Mouse (Mus musculus) embryonic facial prominence, embryonic 10.5 days (tissue): ENCODE measurements around the gene Ces2c. TPM values are rescaled to one million over a fixed set of nuclear protein-coding genes. Genes with fewer than 3 reads are reported as not detected.
"Not testable (repeated sequence)": the region's sequence is repeated elsewhere in the genome, so short reads cannot be mapped to it uniquely, and the experiment has no call there.

Experiments used
- DNase-seq: peaks from one replicate; pipeline ENCODE4 v3.0.0-alpha.2; 2017; ENCODE audit warnings: low spot score
- H3K27ac ChIP-seq: fragments of 300-500 bp; sonication (generic); replicated peaks from 2 replicates; pipeline ENCODE4 v1.5.1; 2016; ENCODE audit warnings: mild to moderate bottlenecking
- H3K27me3 ChIP-seq: fragments of 300-500 bp; sonication (generic); replicated peaks from 2 replicates; pipeline ENCODE4 v1.6.1; 2016; ENCODE audit warnings: low read depth, mild to moderate bottlenecking; ENCODE audit not compliant: poor library complexity, severe bottlenecking
- H3K36me3 ChIP-seq: fragments of 300-500 bp; sonication (generic); replicated peaks from 2 replicates; pipeline ENCODE4 v1.6.1; 2016; ENCODE audit warnings: mild to moderate bottlenecking, moderate library complexity
- H3K4me1 ChIP-seq: fragments of 300-500 bp; sonication (generic); 2 replicates; pipeline ENCODE4 v1.6.1; 2016
- H3K4me3 ChIP-seq: fragments of 300-500 bp; sonication (generic); 2 replicates; pipeline ENCODE4 v1.5.1; 2016; ENCODE audit warnings: mild to moderate bottlenecking, moderate library complexity
- H3K9me3 ChIP-seq: fragments of 300-500 bp; sonication (generic); 2 replicates; pipeline ENCODE4 v1.6.1; 2016; ENCODE audit warnings: mild to moderate bottlenecking
- WGBS: fragments of 180-500 bp; shearing (Covaris S2); methylation state at CpG from one replicate; pipeline ENCODE4 v1.1.7; 2016; 5-methylcytosine and 5-hydroxymethylcytosine counted together
- polyA plus RNA-seq: library from polyadenylated mRNA; unstranded; fragments of >200 nt; fragmentation: Nextera tagmentation; extraction: Ambion mirVana; gene quantifications from 2 replicates; pipeline ENCODE4 v1.2.1, GENCODE M21; 2016

Ces2c gene
- polyA plus RNA-seq, 1 experiment from 2014 or later: not detected

GRCm38 (mm10) chr8:104886223-104886926 lies 39.5 kb downstream of the Ces2c start:
- H3K27ac ChIP-seq, H3K4me3 ChIP-seq, H3K27me3 ChIP-seq, H3K36me3 ChIP-seq, H3K4me1 ChIP-seq, H3K9me3 ChIP-seq, DNase-seq: not testable (repeated sequence)
- no CpG with 5 or more reads among the region's 4 CpGs for WGBS

GRCm38 (mm10) chr8:104901746-104902145 lies 54.9 kb downstream of the Ces2c start:
- Histone ChIP-seq H3K36me3 (no peaks in the 10 kb centered on the region), H3K27me3 (no peaks in the 10 kb centered on the region), H3K27ac (no peak overlapping the region), H3K4me1 (no peaks in the 10 kb centered on the region), H3K9me3 (no peaks in the 10 kb centered on the region), H3K4me3 (no peak overlapping the region)
- no peak for DNase-seq
- 88% methylated on average over 2 of the region's 2 CpGs for WGBS

Other genes starting within 250 kb of the Ces2c start
- gene Cdh16, start 222.7 kb upstream of the Ces2c start, polyA plus RNA-seq: not detected in 2 replicates
- gene Rrad, start 215.7 kb upstream of the Ces2c start, polyA plus RNA-seq: 0.92 and 1.3 TPM in 2 replicates
- 97.6 and 98.6 TPM in 2 replicates for gene Ciao2b, start 205.1 kb upstream of the Ces2c start, polyA plus RNA-seq
- not detected in 2 replicates for gene Ces2a, start 113.1 kb upstream of the Ces2c start, polyA plus RNA-seq
- 0.04 and 0.29 TPM in 2 replicates for gene Ces2b, start 15.5 kb upstream of the Ces2c start, polyA plus RNA-seq
- gene Ces2e, start 79.2 kb downstream of the Ces2c start, polyA plus RNA-seq: not detected in 2 replicates
- not detected in 2 replicates for gene Ces2f, start 100.3 kb downstream of the Ces2c start, polyA plus RNA-seq
- not detected in 2 replicates for gene Ces2g, start 114.7 kb downstream of the Ces2c start, polyA plus RNA-seq
- gene Ces2h, start 153.8 kb downstream of the Ces2c start, polyA plus RNA-seq: not detected in 2 replicates
- gene Ces3a, start 201.5 kb downstream of the Ces2c start, polyA plus RNA-seq: not detected in 2 replicates
- gene Ces3b, start 236.7 kb downstream of the Ces2c start, polyA plus RNA-seq: not detected in 2 replicates